Mouse (Mus musculus) forebrain, embryonic 11.5 days (tissue): ENCODE measurements around the gene Hfe2. TPM values are rescaled to one million over a fixed set of nuclear protein-coding genes. Genes with fewer than 3 reads are reported as not detected.

Source experiments
- ATAC-seq: fragments of 200-750 bp; cut with Nextera tagmentation; replicated peaks from 2 replicates; pipeline ENCODE4 v1.8.0; 2017; ENCODE audit warnings: moderate TSS enrichment; ENCODE audit not compliant: low FRiP score
- DNase-seq: peaks from one replicate; pipeline ENCODE4 v3.0.0-alpha.2; 2017; ENCODE audit warnings: low spot score
- H3K27ac ChIP-seq: fragments of 300-500 bp; sonication (generic); 2 replicates; pipeline ENCODE4 v1.5.1; 2014; ENCODE audit warnings: low read depth, low read length
- H3K27me3 ChIP-seq: fragments of 300-500 bp; sonication (generic); 2 replicates; pipeline ENCODE4 v1.6.1; 2014; ENCODE audit warnings: mild to moderate bottlenecking, low read length, mixed read lengths; ENCODE audit not compliant: control insufficient read depth, insufficient read depth
- H3K36me3 ChIP-seq: fragments of 300-500 bp; sonication (generic); 2 replicates; pipeline ENCODE4 v1.6.1; 2014; ENCODE audit warnings: mild to moderate bottlenecking, low read length, moderate library complexity, mixed read lengths; ENCODE audit not compliant: control insufficient read depth, insufficient read depth
- H3K4me1 ChIP-seq: fragments of 300-500 bp; sonication (generic); replicated peaks from 2 replicates; pipeline ENCODE4 v1.6.1; 2014; ENCODE audit warnings: low read length, mixed read lengths; ENCODE audit not compliant: control insufficient read depth, insufficient read depth
- H3K4me2 ChIP-seq: fragments of 300-500 bp; sonication (generic); 2 replicates; pipeline ENCODE4 v1.6.1; 2014; ENCODE audit warnings: low read depth, mild to moderate bottlenecking, low read length, moderate library complexity, mixed read lengths; ENCODE audit not compliant: severe bottlenecking
- H3K4me3 ChIP-seq: fragments of 300-500 bp; sonication (generic); 2 replicates; pipeline ENCODE4 v1.5.1; 2014; ENCODE audit warnings: low read depth, low read length
- H3K9ac ChIP-seq: fragments of 300-500 bp; sonication (generic); 2 replicates; pipeline ENCODE4 v1.6.1; 2014; ENCODE audit warnings: low read length
- H3K9me3 ChIP-seq: fragments of 300-500 bp; sonication (generic); 2 replicates; pipeline ENCODE4 v1.6.1; 2016; ENCODE audit warnings: low read length, mixed read lengths; ENCODE audit not compliant: control insufficient read depth
- WGBS: fragments of 180-500 bp; shearing (Covaris S2); extraction: QIAGEN DNeasy Blood & Tissue Kit; methylation state at CpG from one replicate; pipeline ENCODE4 v1.1.7; 2014; 5-methylcytosine and 5-hydroxymethylcytosine counted together
- polyA plus RNA-seq: library from polyadenylated mRNA; unstranded; fragments of >200 nt; fragmentation: Nextera tagmentation; extraction: Ambion mirVana; gene quantifications from 2 replicates; pipeline ENCODE4 v1.2.1, GENCODE M21; 2014

Gene Hfe2
- polyA plus RNA-seq, 1 experiment from 2014 or later, result 0.77 TPM

DNA sequence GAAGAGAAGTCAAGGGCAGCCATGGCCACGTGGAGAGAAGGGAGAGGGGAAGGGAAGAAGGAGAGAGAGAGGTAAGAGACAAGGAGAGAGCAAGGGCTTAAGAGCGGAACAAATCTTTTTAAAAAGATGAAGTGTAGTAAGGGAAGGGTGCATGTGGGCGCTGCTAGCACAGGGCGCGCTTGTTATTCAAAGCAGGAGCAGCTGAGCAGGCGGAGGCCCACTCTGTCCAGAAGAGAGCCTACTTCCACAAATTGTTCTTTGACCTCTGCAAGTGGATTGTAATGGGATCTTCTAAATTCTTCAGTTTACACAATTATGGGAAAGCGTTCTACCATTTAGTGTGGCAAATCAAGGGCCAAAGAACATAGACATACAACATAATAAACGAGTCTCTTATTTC, 43.6 kb downstream of the Hfe2 start:
- Histone ChIP-seq H3K9me3 (no peaks in the 10 kb centered on the region), H3K9ac (no peak overlapping the region), H3K27ac (no peak overlapping the region), H3K4me1 (no peaks in the 10 kb centered on the region), H3K4me2 (no peak overlapping the region), H3K36me3 (no peaks in the 10 kb centered on the region), H3K4me3 (no peak overlapping the region), H3K27me3 (no peaks in the 10 kb centered on the region)
- 82% methylated on average over 8 of the region's 8 CpGs for WGBS
- DNase-seq, result no peak
- ATAC-seq, result no peak

DNA sequence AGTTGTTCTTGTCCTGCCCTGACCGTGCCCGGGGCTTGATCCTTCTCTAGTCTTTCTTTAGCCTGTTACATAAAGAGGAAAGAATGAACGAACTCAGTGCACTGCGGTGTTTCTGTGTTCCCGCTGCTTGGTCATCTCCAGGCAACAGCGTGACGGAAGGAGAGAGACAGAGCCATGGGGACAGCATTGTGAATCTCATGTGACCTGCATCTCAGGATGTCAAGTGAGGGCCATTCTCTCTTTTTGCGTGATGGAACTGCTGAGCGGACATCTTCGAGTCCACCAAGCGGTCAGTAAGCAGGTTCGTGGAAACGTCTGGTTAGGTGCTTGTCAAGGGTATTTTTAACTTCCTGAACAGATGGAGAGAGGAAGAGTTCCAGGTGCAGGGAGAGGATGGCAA, 44.5 kb downstream of the Hfe2 start:
- no peak for DNase-seq
- ATAC-seq, result no peak
- H3K27me3 ChIP-seq, result no peaks in the 10 kb centered on the region
- no peak overlapping the region for H3K27ac ChIP-seq
- WGBS, result 90% methylated on average over 13 of the region's 13 CpGs
- H3K4me1 ChIP-seq, result no peaks in the 10 kb centered on the region
- H3K9me3 ChIP-seq, result no peaks in the 10 kb centered on the region
- H3K36me3 ChIP-seq, result no peaks in the 10 kb centered on the region
- H3K4me3 ChIP-seq, result no peak overlapping the region
- H3K9ac ChIP-seq, result no peak overlapping the region
- no peak overlapping the region for H3K4me2 ChIP-seq

GRCm38 (mm10) chr3:96569966-96570605, 45.1 kb downstream of the Hfe2 start:
- Histone ChIP-seq H3K4me2 (no peak overlapping the region), H3K9ac (no peak overlapping the region), H3K4me3 (no peak overlapping the region), H3K4me1 (no peaks in the 10 kb centered on the region), H3K27me3 (no peaks in the 10 kb centered on the region), H3K9me3 (no peaks in the 10 kb centered on the region), H3K27ac (no peak overlapping the region), H3K36me3 (no peaks in the 10 kb centered on the region)
- DNase-seq, result no peak
- no peak for ATAC-seq
- 85% methylated on average over 11 of the region's 11 CpGs for WGBS

DNA sequence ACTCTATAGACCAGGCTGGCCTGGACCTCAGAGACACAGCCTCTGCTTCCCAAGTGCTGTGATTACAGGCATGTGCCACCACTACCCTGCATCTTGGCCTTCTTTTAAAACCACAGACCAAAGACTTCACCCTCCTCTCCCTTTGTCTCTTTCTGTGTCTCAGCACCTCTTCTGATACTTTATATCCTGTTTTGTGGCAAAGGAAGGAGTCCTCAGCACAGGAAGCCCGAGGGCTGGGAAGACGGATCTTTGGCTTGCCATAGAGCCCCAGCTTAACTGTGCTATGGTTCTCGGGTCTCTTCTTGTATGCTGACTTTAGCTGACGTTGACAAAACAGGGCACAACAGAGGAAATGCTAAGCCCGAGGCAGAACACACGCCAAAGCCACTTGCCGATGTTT, 45.7 kb downstream of the Hfe2 start:
- Histone ChIP-seq H3K4me1 (no peaks in the 10 kb centered on the region), H3K4me3 (no peak overlapping the region), H3K27me3 (no peaks in the 10 kb centered on the region), H3K27ac (no peak overlapping the region), H3K36me3 (no peaks in the 10 kb centered on the region), H3K4me2 (no peak overlapping the region), H3K9ac (no peak overlapping the region), H3K9me3 (no peaks in the 10 kb centered on the region)
- no peak for ATAC-seq
- no peak for DNase-seq
- WGBS, result 72% methylated on average over 7 of the region's 7 CpGs

DNA sequence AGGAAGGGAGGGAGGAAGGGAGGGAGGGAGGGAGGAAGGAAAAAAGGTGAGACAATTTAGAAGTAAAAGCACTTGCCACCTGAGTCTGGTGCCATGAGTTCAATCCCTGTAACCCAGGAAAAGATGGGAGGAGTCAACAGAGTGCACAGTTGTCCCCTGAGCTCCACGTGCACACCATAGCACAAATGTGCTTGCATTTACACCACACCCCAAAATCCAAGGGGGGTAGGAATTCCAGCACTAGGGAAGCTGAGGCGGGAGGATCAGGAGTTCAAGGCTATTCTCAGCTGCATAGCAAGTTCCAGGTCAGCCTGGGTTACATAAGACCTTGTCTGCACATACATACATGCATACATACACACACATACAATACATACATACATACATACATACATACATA, 46.4 kb downstream of the Hfe2 start:
- peaks cover under 1% of the 10 kb centered on the region; the same call in 1 of the 2 replicates for H3K4me1 ChIP-seq
- no peak overlapping the region for H3K9ac ChIP-seq
- no peaks in the 10 kb centered on the region for H3K36me3 ChIP-seq
- H3K27ac ChIP-seq, result no peak overlapping the region
- ATAC-seq, result no peak
- H3K27me3 ChIP-seq, result no peaks in the 10 kb centered on the region
- H3K4me3 ChIP-seq, result no peak overlapping the region
- 74% methylated on average over 2 of the region's 2 CpGs for WGBS
- no peaks in the 10 kb centered on the region for H3K9me3 ChIP-seq
- no peak overlapping the region for H3K4me2 ChIP-seq
- DNase-seq, result no peak

GRCm38 (mm10) chr3:96571896-96572698, 47.1 kb downstream of the Hfe2 start:
- H3K27me3 ChIP-seq, result no peaks in the 10 kb centered on the region
- H3K9me3 ChIP-seq, result no peaks in the 10 kb centered on the region
- H3K9ac ChIP-seq, result no peak overlapping the region
- no peak for ATAC-seq
- WGBS, result 81% methylated on average over 15 of the region's 16 CpGs
- H3K4me1 ChIP-seq, result peaks cover 4% of the 10 kb centered on the region; the same call in 1 of the 2 replicates
- no peak for DNase-seq
- no peak overlapping the region for H3K4me2 ChIP-seq
- no peak overlapping the region for H3K4me3 ChIP-seq
- no peaks in the 10 kb centered on the region for H3K36me3 ChIP-seq
- H3K27ac ChIP-seq, result no peak overlapping the region

- H3K4me2 ChIP-seq, result no peak overlapping the region
- no peak overlapping the region for H3K9ac ChIP-seq
- no peaks in the 10 kb centered on the region for H3K9me3 ChIP-seq
- H3K4me3 ChIP-seq, result no peak overlapping the region
- no peak overlapping the region for H3K27ac ChIP-seq
- no peaks in the 10 kb centered on the region for H3K36me3 ChIP-seq
- H3K27me3 ChIP-seq, result no peaks in the 10 kb centered on the region
- ATAC-seq (no peak), DNase-seq (no peak)
- 85% methylated on average over 19 of the region's 19 CpGs for WGBS
- H3K4me1 ChIP-seq, result peaks cover 8% of the 10 kb centered on the region; the same call in 1 of the 2 replicates
Observed at GRCm38 (mm10) chr3:96573611-96574511, 48.9 kb downstream of the Hfe2 start.

DNA sequence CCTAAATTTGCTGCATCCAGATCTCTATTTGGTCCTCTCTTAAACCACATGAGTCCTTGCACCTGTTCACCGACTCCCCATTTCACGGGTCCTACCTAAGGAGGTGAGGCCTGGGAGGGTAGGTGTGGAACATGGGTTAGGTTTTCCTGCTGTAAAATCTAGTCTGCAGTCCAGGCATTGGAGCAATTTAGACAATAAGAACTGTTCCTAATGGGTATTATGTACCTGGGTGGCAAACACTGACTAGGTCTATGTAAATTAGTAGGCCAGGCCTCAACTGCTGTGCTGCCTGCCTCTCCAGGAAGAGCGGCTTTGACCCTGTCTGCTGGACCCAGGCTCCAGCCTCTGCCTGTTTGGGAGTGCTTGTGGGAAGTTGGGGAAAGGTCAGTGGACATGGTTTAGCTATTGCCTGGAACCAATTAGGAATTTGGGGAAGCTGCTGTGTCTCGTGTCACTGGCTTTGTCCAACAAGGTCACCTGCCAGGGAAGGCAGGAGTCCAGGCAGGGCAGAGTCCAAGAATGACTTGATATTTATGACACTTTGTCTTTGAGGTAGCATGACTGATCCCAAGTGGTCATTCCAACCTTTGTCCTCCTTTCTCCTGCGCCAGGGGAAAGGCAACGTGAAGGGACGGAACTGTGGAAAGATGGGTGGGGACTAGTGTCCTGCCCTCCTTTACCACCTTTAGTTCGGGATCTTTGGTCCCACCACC, 50.5 kb downstream of the Hfe2 start:
- no peak for DNase-seq
- H3K36me3 ChIP-seq, result no peaks in the 10 kb centered on the region
- ATAC-seq, result no peak
- H3K4me3 ChIP-seq, result no peak overlapping the region
- H3K4me1 ChIP-seq, result peaks cover 9% of the 10 kb centered on the region
- 94% methylated on average over 8 of the region's 8 CpGs for WGBS
- no peak overlapping the region for H3K4me2 ChIP-seq
- no peak overlapping the region for H3K9ac ChIP-seq
- H3K27me3 ChIP-seq, result no peaks in the 10 kb centered on the region
- no peaks in the 10 kb centered on the region for H3K9me3 ChIP-seq
- H3K27ac ChIP-seq, result no peak overlapping the region
